Mouse (Mus musculus): Measurements from ENCODE around the gene Sept8.
"Not testable (repeated sequence)": the region's sequence is repeated elsewhere in the genome, so short reads cannot be mapped to it uniquely, and the experiment has no call there.

Gene Sept8

DNA sequence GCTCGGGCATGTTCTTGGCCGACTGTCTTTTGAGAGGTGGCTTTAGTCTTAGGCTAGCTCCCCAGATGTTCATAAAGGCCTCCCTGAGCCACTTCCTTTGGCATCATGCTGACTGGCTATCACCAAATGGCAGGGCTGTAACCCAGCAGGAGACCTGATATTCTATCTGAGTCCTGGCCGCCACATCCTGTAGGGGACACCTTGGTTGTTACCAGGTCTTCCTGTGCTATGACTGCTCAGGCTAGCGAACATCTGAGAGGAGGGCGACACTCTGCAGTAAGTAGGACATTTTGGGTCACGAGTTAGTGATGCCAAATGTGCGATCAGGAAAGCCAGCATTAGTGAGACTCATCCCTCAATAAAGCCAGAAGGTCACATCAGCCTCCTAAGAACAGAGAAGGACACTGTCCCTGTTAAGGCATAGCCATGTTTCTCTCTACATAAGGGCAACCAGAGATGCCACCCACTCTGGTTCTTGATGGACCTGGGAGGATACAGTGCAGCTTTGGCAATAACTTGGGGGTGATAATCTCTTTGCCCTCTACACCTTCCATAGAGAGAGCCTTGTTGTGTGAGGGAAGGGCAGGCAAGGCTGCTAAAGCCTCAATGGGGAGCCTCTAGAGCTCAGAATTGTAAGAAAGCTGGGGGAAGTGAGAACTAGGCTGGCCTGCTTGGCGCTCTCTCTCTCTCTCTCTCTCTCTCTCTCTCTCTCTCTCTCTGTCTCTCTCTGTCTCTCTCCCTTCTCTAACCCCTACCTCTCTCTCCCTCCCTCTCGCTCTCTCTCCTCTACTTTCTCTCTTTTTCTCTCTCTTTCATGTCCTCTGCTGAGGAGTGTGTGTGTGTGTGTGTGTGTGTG, 9.6 kb downstream of the Sept8 start:
- peak; percentile 72 for DNase-seq

DNA sequence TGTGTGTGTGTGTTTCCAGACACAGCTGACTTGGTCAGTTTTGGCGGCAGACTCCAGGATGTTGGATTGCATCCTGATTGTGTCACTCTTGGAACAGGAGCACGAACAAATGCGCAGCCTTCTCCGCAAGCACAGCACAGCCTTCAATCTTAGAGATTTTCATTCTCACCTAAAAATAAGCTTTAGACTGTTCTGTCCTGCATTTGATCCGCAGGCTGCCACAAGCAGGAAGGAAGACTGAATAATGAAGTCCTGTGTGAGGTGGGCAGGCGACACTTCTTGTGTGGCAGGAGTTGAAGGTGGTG, 10.1 kb downstream of the Sept8 start:
- peak; percentile 91 for DNase-seq

DNA sequence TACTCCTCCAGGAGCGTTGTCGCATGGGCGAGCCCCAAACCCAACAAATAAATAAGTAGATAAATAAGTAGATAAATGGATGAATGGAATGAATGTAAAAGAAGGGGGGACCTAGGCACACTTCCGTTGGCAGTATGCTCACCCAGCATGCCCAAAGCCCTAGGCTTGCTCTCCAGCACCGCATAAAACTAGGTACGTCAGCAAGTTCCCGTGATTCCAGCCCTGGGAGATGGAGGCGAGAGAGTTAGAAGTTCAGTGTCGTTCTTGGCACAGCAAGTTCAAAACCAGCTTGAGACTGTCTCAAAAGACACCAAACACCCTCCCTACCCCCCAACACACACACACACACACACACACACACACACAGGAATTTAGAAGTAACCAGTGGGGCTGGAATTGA, 10.9 kb downstream of the Sept8 start:
- peak; percentile 58 for DNase-seq

DNA sequence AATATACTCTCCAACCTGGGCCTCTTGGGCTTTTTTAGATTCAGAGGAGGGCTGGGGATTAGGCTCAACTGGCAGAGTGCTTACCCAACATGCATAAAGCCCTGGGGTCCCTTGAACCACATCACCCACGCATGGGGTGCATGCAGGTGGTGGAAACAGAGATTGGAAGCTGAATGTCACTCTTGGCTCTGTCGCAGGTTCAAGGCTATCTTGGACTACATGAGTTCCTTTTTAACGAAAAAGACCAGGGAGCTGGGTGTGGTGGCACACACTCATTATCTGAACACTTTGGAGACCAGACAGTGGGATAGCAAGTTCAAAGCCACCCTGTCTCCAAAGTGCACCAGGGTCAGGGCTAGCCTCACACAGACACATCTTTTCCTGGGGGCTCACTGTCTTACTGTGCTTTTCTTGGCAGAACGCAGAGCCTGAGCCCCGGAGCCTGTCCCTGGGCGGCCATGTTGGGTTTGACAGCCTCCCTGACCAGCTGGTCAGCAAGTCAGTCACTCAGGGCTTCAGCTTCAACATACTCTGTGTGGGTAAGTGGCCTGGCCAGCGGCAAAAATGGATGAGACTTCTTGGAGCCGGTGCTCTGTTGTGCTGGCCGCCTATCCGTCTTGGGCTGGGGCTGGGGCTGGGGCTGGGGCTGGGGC, 12.6 kb downstream of the Sept8 start:
- DNase-seq, result peak; percentile 47

DNA sequence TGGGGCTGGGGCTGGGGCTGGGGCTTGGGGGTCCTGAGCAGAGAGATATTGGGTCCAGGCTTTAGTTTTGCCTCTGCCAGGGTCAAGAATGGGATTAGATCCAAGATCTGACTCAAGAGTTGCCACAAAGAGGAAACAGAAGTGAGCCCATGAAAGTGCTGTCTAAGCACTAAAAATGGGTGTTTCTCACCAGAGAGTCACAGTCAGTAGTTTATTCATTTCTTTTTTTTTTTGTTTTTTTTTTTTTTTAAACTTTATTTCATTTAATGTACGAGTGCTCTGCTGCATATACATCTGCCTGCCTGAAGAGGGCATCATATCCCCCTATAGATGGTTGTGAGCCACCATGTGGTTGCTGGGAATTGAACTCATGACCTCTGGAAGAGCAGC, 13.2 kb downstream of the Sept8 start:
- no peak for DNase-seq

DNA sequence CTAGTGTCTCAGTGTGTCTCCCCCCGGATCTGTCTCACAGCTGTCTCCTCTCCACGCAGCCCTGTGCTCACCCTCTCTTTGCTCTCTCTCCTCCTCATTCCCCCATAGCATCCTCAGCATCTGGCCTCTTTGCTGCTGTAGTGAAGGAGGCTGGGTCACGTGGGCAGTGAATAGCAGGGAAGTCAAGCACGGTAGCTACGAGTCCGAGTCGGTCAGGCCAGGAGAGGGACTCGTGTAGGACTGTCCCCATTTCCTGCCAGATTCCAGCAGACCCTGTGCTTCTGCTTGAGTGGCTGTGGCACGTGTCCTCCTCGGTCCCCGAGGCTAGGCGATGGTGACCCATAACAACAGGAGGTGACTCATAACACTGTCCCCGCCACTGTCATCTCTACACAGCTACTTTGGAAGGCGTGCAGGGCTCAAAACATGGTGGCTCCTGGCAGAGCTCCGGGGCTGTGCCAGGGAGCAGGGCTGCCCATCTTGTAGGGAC, 20.0 kb downstream of the Sept8 start:
- DNase-seq, result peak; percentile 79

DNA sequence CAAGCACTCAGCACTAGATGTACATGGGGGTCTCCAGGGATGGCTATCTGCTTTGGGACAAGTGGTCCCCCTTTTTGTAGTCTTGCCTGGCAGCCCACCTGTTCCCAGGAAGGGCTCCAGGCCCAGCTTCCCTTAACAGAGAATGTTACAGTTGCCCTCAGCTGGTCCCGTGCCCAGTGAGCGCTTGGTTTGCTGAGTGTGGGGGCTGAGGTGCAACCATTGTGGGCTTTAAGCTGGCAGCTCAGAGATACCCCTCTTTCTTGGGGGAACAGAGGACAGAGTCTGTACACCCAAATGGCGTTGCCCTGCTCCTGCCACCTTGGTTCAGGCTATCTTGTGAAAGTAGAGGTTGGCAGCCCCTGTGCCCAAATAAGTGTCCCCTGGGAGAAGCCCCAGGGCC, 21.3 kb downstream of the Sept8 start:
- peak; percentile 47 for DNase-seq

DNA sequence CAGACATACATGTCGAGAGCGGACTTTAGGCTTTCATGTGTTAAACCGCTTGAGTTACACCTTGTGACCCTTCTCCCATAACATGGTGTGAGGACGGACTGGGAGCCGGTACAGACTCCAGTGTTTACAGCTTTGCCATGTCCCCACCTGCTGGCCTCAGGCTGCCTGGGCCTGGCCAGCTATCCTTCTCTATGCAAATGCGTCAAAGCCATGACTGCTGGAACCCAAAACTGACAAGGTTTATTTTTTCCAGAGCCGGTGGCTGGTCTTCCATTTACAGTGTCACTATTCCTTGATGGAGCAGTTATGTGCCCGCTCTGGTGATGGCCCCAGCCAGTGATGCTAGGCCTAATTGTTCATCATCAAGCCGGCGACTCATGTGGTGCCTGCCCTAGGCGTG, 22.2 kb downstream of the Sept8 start:
- DNase-seq, result peak; percentile 62

DNA sequence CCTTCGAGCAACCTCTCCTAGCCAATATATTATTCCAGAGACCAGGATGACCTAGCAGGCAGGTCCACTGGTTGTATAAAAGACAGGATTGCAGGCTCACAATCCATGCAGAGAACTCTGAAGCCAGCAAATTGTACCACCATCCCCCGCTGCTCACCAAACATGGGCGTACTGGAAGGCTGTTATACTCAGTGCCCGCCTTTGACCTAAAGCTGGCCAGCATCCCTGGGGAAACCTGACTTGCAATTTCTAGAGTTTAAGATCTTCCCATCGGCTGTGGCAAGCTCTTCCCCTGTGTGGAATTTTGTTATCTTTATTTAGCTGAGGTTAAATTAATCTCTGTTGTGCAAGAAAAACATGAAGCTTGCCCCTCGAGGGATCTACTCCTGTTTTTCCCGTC, 24.0 kb downstream of the Sept8 start:
- DNase-seq, result no peak

DNA sequence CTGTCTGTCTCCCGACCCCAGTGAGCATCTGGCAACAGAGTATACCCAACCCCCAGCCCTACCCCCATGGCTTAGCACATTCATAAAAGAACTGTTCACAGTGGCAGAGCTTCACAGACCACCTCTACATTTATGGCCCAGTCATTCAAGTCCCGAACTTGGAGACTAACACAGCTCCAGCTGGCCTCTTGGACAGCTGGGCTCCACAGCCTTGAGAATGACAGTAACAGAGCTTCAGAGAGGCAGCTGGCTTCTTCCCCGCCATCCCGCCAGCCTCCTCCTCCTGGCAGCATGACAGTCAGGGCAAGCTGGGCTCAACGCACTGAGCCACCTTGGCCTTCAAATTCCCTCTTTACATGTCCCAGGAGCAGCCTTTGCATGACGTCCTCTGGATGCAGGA, 27.2 kb downstream of the Sept8 start:
- peak; percentile 66 for DNase-seq

DNA sequence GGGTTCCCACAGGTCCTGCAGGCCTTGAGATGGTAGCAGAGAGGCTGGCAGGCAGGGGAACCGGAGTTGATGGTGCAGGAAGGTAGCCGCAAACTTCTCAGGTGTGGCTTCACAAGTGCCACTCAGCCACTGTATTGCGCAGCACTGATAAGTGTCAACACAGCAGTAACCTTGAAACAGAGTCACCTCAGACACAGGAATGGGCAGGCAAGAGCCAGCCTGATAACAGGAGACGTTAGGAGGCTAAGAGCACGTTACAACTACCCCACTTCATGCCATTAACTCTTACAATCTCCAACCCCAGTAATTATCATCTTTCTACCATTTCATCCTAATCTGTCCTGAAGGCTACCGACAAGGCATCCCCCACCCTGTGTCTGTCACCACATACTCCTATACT, 28.5 kb downstream of the Sept8 start:
- no peak for DNase-seq

DNA sequence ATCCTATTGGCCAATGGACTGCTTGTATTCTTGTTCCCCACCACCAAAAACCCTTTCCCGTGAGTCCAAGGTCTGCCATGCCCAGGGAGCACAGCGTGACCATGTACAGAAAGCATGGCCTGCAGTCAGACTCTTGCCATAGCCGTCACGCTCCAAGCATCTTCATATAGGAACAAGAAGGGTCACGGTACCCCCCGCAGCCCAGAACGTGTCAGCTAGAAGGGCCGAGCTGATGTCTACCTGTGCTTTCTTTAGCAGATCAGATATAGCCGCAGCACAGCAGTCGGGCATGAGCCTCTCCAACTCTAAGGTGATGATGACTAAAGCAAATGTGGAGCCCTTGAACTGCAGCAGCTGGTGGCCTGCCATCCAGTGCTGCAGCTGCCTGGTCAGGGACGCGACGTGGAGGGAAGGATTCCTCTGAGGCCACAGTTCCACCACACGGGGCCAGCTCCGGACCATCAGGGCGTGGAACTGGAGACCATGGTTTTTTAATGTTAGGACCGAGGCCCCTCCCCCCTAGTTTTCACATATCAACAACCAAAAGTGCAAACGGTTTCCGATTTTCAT, 29.1 kb downstream of the Sept8 start:
- no peak for DNase-seq

DNA sequence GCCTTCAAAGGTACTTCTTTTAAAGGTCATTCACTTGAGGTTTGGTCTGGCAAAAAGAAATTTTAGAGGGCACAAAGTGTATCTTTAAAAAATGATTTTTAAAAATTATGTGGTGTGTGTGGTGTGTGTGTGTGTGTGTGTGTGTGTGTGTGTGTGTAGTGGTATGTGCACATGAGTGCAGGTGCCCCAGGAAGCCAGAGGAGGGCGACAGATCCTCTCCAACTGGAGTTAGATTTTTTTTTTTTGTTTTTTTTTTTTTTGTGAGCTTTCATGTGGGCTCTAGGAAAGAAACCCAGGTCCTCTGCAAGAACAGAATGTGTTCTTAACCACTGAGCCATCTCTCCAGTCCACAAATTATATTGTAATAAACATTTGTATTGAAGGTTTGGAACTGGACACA, 31.7 kb downstream of the Sept8 start:
- DNase-seq, result no peak

DNA sequence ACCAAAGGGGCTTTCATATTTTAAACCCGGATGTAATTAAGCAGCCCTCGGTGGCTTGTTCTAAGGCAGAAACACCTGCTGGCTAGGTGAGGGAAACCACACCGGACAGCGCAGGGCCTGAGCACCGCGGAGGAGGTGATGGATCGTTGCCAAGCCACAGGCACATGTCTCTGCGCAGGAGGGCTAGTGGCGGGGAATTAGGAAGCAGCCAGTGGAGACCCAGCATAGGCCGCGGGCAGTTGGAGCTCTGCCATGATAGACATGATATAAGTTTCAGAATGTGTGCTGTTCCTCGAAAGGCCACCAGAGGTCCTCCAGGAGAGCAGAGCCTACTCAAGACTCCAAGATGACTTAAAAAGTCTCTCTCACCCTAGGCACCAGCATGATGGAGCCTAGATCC, 32.7 kb downstream of the Sept8 start:
- DNase-seq, result peak; percentile 75

DNA sequence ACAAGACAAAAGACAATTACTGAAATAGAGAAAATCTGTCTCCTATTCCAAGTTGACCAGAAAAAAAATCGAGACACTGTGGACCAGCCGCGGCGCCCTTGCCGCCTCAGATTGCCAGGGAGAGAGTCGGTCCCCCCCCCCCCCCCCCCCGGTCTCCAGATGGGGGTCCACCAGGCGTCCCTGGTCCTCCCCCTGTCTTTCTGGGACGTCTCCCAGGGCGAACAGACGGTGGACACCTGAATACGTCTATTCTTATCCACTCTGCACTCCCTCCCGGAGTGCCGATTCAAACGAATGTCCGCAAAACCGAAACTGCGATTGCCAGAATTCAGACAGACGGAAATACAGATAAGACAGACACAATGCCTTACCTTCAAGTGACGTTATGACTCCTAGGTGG, 37.5 kb downstream of the Sept8 start:
- peak; percentile 54 for DNase-seq

DNA sequence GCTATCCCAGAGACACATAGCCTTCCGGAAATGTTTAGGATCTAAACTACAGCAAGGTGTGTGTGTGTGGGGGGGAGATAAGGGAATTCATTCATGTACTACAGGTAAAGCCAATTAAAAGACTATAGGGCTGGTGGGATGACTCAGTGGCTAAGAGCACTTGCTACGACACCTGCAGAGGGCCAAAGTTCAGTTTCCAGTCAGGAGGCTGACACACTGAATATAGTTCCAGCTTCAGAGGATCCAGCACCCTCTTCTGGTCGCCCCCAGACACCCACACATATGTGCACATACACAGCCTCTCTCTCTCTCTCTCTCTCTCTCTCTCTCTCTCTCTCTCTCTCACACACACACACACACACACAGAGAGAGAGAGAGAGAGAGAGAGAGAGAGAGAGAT, 38.9 kb downstream of the Sept8 start:
- DNase-seq, result not testable (repeated sequence)

DNA sequence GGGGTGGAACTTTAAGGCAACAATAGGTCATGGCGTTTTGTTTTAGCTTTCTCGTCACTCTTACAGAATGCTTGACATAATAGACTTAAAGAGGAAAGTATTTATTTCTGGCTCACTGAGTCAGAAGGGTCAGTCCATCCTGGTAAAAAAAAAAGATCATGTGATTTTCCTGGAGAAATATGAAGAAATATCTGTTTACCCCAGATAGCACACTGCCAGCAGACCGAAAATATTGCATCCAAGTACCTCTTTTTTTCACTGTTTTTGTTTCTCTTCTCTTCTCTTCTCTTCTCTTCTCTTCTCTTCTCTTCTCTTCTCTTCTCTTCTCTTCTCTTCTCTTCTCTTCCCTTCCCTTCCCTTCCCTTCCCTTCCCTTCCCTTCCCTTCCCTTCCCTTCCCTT, 40.9 kb downstream of the Sept8 start:
- not testable (repeated sequence) for DNase-seq

DNA sequence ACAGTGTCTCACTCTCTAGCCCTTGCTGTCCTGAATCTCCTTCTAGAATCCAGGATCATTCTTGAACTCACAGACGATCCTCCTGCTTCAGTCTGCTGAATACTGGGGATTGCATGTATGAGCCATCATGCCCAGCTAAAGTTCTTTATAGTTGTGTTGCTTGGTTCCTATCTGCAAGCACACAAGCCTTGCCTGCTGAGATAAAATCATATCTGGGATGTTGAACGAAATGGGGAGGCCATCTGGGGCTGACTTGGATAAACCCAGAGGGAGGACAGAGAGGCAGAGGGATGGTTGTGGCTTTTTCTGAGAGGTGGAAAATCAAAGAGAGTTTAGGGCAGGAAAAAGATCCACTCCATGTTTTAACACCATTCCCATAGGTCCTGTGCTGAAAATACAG, 42.9 kb downstream of the Sept8 start:
- DNase-seq, result no peak

DNA sequence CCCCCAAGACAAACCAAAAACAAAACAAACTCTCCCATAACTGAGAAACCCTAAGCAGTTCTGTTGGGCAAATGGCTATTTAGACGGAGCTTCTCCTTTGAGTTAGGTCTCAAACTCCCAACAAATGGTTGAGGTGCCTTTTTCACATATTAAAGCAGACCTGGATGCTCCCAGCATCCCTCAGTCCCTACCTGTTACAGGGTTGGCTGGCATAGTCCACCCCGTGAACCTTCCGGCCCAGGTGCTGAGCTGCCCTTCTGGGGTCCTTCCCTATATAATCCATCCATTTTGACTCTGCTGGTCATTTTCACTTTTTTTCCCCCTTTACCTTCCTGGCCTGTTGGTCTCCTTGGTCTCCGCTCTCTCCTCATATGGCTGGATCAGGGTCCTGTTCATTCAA, 47.6 kb downstream of the Sept8 start:
- DNase-seq, result no peak

DNA sequence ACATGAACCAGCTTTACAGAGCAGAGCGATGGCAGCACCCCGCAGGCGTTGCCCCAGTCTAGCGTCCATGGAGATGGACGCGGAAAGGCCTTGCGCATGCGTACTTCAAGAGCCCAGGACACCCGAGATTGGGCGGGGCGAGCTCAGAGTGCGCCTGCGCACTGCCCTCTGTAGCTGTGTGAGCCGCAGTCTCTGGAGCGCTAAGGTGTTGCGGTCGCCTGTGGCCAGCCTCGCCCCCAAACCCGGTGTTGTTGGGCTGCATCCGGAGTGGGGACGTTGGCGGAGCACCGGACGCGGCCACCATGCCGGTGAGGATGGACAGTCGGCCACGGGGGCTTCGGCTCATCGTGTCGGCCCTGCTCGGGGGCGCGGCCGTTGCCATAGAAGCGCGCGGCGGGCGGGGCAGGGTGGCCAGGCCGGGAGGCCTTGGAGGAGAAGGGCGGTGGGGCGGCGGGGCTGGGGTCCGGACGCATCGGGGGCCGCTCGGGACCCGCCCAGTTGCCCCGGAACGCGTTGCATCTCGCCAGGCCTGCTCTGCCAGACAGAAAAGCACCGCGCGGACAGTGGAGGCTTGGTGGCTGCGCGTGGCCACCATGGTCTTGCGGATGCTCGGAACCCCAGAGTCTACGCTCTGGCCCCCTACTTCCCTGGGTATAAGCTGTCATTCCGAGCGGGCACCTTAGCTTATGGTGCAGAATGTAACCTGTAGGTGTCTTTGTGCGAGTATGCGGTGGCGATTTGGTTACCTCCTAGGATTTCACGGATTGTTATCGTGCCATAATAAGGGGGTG, 48.4 kb downstream of the Sept8 start, which contains the start of gene Kif3a:
Gene Kif3a, plus strand, starts transcription at position 156 of the 791 bp plus-strand sequence.
- peak; percentile 97 for DNase-seq

DNA sequence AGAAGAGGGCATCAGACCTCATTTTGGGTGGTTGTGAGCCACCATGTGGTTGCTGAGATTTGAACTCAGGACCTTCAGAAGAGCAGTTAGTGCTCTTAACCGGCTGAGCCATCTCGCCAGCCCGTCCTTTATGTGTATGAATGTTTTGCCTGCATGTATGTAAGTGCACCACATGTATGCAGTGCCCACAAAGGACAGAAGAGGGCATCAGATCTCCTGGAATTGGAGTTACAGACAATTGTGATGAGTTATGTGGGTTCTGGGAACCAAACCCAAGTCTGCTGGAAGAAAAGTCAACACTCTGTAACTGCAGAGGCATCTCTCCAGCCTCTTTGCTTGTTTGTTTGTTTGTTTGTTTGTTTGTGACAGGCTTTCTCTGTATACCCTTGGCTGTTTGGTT, 61.5 kb downstream of the Sept8 start:
- DNase-seq, result no peak

DNA sequence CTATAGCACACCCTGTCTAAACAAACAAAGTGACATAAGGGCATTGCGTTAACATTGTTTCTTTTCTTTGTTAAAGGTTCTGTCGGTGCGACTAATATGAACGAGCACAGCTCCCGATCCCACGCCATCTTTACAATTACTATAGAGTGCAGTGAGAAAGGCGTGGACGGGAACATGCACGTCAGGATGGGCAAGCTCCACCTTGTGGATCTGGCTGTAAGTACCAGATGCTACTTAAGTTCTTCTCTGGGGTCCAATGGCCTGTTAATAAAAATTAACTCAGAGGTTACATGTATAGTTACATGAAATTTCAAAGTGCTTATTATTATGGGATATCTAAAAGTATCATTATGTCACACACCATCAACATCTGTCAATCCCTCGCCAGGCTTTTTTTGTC, 64.1 kb downstream of the Sept8 start:
- DNase-seq, result no peak

DNA sequence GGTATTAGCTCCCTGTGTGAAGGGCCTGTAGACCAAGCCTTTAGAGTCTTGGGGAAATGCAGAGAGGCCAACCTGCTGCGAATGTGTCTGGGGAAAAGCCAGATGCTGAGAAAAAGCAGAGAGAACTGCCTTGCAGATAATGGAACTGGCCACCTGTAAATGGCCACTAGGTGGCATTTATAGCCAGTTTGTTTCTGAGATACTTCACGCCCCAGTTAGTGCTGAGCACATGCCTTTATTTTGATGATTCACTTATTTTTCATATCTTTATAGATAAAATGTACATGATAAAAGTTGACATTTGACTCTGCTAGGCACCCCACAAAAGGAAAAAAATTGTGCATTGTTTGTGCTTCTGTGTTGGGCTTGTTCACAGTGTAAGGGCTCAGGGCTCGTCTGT, 65.8 kb downstream of the Sept8 start:
- DNase-seq, result no peak

All from cerebellum, adult 9-11 months (tissue).